Mouse (Mus musculus) kidney, adult 11 months (tissue): Measurements from ENCODE around the gene Dctpp1.
"Not testable (repeated sequence)": the region's sequence is repeated elsewhere in the genome, so short reads cannot be mapped to it uniquely, and the experiment has no call there.

Experiments used
- DNase-seq: peaks from one replicate; pipeline ENCODE4 v3.0.0; 2022

Gene Dctpp1

GRCm38 (mm10) chr7:127263526-127263925, 3.0 kb upstream of the Dctpp1 start:
- no peak for DNase-seq

DNA sequence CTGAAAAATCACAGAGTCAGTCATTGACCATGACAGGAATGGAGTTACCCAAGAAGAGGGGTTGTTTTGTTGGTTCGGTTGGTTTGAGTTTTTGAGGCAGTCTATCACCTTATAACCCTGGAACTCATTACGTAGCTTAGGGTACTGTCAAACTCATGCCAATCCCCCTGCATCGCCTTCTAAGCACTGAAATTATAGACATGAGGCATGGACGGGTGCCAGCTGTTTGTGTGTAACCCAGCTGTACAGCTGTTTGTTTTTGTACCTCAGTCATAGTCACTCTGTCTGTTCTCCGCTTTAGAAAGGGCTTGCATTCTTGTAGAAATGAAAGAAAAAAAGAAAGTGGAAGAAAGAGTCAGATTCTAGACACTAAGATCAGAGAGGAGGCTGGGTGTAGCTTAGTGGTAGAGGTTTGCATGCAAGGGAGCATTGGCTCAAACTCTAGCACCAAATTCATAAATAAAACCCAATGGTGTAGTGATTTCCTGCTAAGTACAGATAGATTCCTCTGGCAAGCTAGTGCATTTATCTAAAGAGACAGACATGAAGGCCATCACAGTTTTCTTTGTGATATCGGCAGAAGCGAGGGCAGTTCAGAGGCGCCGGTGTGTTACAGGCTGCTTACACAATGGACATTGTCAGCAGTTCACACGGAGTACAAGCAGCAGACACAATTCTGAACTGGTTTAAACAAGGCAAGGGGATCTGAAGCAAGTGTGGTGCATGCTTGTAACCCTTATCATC, 1.9 kb upstream of the Dctpp1 start:
- DNase-seq, result no peak

- no peak for DNase-seq
Observed at GRCm38 (mm10) chr7:127259186-127259905, 1.2 kb downstream of the Dctpp1 start.

DNA sequence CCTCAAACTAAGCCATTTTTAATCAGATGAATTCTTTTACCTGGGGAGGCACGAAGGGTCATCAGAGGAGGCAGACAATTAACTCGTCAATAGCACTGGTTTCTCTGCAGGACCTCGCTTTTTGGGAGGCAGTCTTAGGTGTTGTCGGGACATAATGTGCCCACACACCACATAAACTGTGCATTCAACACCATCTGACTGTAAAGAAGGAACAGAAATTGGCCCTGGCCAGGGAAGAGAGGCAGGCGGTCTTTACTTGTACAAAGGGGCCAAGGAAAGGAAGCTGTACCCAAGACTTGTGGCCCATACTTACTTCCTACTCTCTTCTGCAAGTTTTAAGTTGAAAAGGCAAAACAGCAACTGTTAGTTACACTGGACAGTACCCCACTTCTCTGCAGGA, 4.0 kb downstream of the Dctpp1 start:
- no peak for DNase-seq

- DNase-seq, result no peak
Observed at GRCm38 (mm10) chr7:127255965-127256364, 4.5 kb downstream of the Dctpp1 start.

DNA sequence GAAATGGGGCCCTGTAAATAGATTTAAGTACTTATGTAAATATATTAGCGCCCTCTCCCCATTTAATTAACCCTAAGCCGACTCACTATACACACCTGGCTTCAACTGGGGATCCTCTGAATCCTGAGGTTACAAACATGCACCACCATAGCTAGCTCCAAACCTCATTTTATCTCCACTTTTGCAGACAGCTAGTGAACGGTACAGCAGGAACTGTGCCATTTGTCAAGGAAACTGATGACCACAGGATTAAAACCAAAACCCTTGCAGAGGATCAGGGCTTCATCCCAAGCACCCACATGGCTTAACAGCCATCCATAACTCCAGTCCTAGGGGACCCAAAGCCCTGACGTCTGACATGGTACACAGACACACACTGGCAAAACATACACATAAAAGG, 5.5 kb downstream of the Dctpp1 start:
- DNase-seq, result no peak

DNA sequence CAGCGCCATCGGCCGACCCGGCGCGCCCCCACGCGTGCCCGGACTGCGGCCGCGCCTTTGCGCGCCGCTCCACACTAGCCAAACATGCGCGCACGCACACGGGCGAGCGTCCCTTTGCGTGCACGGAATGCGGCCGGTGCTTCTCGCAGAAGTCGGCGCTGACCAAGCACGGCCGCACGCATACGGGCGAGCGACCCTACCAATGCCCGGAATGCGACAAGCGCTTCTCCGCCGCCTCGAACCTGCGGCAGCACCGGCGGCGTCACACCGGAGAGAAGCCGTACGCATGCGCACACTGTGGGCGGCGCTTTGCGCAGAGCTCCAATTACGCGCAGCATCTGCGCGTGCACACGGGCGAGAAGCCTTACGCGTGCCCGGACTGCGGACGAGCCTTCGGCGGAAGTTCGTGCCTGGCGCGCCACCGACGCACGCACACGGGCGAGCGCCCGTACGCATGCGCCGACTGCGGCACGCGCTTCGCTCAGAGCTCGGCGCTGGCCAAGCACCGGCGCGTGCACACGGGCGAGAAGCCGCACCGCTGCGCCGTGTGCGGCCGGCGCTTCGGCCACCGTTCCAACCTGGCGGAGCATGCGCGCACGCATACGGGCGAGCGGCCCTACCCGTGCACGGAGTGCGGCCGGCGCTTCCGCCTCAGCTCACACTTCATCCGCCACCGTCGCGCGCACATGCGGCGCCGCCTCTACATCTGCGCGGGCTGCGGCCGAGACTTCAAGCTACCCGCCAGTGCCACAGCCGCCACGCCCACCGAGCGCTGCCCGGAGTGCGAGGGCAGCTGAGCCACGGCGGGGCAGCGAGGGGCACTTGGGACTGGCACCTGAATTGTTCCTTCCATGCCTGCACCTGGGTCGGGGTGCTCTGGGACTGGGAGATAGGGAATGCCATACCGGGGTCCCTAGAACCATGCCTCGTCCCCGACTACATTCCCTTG, 6.4 kb downstream of the Dctpp1 start:
- DNase-seq, result peak; percentile 92

DNA sequence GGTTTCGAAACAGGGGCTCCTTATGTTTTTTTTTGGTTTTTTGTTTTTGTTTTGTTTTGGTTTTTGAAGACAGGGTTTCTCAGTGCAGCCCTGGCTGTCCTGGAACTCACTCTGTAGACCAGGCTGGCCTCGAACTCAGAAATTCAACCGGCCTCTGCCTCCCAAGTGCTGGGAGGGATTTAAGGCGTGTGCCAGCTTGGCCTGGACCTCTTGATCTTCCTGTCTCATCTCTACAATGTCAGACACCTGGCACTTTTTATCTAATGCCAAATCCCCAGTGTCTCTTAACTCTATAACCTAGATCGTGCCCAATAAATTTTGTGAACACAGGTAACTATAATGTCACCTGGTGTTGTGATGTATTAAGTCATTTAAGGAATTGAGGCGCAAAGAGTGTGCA, 7.2 kb downstream of the Dctpp1 start:
- no peak for DNase-seq

GRCm38 (mm10) chr7:127252414-127252813, 8.1 kb downstream of the Dctpp1 start:
- DNase-seq, result no peak

DNA sequence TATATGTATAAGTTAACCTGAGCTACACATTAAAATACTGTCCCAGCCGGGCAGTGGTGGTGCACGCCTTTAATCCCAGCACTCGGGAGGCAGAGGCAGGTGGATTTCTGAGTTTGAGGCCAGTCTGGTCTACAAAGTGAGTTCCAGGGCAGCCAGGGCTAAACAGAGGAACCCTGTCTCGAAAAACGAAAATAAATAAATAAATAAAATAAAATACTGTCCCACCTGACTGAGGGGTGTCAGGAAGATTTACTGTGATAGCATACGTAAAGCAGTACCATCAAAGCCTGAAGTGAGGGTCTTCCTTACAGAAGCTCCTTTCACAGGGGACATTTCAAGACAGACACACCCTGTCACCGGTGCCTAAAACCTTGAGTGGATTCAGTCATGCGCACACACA, 10.0 kb downstream of the Dctpp1 start:
- not testable (repeated sequence) for DNase-seq

DNA sequence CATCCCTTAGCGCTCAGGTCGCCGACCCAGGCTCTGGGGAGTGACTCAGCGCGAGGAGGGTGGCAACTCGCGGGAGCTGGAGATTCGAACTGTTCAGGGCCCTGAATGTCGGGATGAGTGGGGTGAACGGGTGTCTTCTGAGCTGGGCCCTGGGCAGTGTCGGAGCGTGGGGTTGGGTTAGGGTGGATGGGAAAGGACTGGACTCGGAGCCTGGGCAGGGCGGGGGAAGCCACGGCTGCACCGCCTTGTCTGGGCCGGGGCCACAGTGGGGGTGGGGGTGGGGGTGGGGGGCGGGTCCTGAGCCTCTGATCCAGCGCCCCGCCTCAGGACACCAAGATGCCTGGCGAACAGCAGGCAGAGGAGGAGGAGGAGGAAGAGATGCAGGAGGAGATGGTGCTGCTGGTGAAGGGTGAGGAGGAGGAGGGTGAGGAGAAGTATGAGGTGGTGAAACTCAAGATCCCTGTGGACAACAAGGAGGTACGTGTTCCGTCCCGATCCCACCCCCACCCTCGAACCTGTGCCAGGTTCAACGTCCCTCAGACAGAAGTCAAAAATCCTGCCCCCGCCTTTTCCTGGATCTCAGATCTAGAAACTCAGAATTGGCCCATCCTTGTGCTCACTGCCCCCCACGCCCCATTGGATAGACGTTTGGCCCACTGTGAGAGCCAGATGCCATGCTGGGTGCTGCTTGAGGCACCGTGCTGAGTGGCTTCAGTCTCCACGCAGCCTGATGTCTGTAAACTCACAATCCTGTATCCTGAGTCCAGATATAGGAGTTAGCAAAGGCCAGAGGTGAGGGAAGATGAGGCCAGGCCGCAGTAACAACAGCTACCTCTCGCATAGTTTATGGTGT, 15.6 kb downstream of the Dctpp1 start:
- DNase-seq, result no peak

DNA sequence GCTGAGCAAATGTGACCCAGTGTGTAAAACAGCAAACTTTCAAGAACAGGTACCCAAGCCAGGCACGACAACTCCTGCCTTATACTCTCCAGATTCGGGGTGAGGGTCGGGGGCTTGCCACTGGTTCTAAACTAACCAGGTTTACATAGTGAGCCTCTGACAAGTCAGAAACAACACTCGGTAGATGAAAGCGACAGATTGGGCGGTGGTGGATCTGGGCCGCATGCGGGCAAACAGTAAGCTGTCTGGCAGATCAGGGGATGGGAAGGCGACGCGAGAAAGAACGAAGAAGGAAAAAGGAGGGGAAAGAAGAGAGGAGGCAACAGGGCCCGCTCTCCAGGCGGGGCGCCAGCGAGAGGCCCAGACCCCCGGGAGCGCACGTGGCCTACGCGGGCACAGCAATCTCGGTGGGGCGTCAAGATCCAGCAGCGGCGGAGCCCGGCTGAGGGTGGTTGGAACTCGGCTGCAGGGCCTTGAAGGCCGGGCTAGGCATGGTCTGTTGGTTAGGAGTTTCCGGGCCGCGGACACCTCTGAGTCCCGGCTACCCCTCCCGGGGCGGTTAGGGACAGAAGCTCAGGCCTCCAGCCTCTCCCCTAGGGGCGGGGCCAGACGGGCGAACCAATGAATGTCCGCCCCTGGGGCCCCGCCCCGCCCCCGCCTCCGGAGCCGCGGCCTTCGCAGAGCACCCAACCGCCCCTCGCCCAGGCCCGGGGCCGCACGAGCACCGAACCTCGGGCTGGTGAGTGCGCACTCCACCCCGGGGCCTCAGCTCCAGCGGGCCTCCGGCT, 16.4 kb downstream of the Dctpp1 start, which contains the start of gene Zfp771:
Gene Zfp771, plus strand, starts transcription at position 405 of the 788 bp plus-strand sequence.
- DNase-seq, result peak; percentile 97

DNA sequence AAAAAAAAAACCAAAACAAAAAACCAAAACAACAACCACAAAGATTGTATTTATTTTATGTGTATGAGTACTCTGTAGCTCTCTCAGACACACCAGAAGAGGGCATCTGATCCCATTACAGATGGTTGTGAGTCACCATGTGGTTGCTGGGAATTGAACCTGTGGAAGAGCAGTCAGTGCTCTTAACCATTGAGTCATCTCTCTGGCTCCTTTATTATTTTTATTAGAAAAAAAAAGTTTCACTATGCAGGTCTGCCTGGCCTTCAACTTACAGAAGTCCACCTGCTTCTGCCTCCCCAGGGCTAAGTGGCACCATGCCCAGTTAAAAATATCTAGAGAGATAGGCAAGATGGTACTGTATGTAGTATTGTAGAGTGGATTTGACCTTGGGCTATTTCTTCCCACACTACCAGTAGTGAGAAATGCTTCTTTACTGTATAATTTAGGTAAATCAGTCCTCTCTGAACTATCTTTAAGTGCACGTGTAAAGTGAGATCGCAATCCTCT, 17.1 kb downstream of the Dctpp1 start:
- no peak for DNase-seq

GRCm38 (mm10) chr7:127234777-127235176, 25.7 kb downstream of the Dctpp1 start:
- no peak for DNase-seq

- DNase-seq, result no peak
Observed at GRCm38 (mm10) chr7:127233765-127234164, 26.7 kb downstream of the Dctpp1 start.

- DNase-seq, result no peak
Observed at GRCm38 (mm10) chr7:127233368-127233749, 27.1 kb downstream of the Dctpp1 start.

GRCm38 (mm10) chr7:127232622-127233367, 27.7 kb downstream of the Dctpp1 start, which contains the start of the genes Zfp553 and Sept1:
TSS of gene Zfp553 (plus strand) at chr7:127233061.
TSS of gene Sept1 (minus strand) at chr7:127233130.
- peak; percentile 88 for DNase-seq

GRCm38 (mm10) chr7:127231826-127232621, 28.5 kb downstream of the Dctpp1 start:
- no peak for DNase-seq

DNA sequence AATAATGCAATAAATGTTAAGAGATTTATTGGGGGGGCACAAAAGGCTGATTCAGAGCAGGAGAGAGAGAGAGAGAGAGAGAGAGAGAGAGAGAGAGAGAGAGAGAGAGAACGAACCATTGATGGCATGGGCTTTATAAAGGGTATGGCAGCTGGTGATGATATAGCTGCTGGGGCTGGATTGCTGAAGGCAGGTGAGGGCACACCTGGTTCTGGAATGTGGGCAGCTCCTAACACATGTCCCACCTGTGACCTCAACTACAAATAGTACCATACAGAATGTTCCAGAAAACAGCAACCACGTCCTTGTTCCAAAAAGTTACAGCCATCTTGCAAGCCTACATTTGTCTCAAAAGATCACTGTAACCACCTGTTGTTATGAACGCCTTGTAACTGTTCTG, 29.1 kb downstream of the Dctpp1 start:
- DNase-seq, result no peak
